Mouse (Mus musculus): Measurements from ENCODE around the gene Hykk. TPM values are rescaled to one million over a fixed set of nuclear protein-coding genes. Genes with fewer than 3 reads are reported as not detected.

Hykk gene
- polyA plus RNA-seq, 1 experiment, result 0.04 TPM

DNA sequence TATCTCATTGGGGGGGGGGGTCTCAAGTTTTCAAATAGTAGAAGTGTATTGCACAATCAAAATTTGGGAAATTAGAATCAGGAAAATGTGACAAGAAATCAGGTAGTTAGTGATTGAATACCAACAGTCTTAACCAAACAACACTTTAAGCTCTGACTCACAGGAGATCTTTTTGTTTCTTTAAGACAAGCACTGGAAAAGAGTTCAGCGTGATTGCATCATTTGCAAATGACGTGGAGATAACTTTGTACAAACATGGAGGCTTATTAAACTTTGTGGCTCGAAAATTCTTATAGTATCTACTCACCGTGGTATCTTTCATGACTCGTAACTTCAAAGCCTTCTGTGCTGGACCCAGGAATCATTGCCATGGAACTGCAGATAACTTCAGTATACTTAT, 7.6 kb upstream of the Hykk start:
- H3K36me3 ChIP-seq (ENCODE audit: control insufficient read depth, insufficient read depth), result peaks cover 45% of the 10 kb centered on the region
- peak overlapping the region; percentile 13 for H3K4me2 ChIP-seq (ENCODE audit: low read depth)
- H3K27me3 ChIP-seq (ENCODE audit: control insufficient read depth, insufficient read depth, insufficient read length), result no peaks in the 10 kb centered on the region
- H3K79me2 ChIP-seq (ENCODE audit: control insufficient read depth, insufficient read depth), result no peaks in the 10 kb centered on the region
- TF ChIP-seq CEBPB (IDR thresholded peaks at IDR 0.05; ENCODE audit: insufficient read depth, poor library complexity, severe bottlenecking) (peak; percentile 77), E2F4 (IDR thresholded peaks at IDR 0.05; ENCODE audit: insufficient read depth) (no peak)
- no peak overlapping the region for H3K4me3 ChIP-seq
- no peak overlapping the region for H3ac ChIP-seq (ENCODE audit: control insufficient read depth, insufficient read length)

DNA sequence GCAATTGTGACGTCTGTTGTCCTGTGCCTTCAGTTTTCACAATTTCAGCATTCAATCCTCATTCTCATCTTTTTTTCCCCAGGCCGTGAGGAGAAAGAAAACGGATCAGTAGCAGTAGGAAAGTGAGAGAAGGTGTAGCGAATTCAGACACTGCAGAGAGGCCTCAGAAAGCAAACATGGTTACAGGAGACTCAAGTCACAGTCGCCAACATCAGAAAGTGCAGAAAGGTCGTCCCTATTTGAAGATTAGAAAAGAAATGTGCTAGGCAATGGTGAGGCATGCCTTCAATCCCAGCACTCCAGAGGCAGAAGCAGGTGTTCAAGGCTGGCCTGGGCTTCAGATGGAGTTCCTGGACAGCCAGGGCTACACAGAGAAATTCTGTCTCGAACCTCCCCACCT, 1.5 kb upstream of the Hykk start:
- Histone ChIP-seq H3K27me3 (ENCODE audit: control insufficient read depth, insufficient read depth, insufficient read length) (no peaks in the 10 kb centered on the region), H3K4me3 (no peak overlapping the region)
- TF ChIP-seq MAX (IDR thresholded peaks at IDR 0.05; ENCODE audit: low read depth) (no peak), TCF3 (IDR thresholded peaks at IDR 0.05; ENCODE audit: insufficient read length, low read depth) (no peak), MYOG (IDR thresholded peaks at IDR 0.05; ENCODE audit: control insufficient read depth in 1 of 3, insufficient read depth in 1 of 3, insufficient read length in 2 of 3, low read depth in 2 of 3) (no peak), REST (IDR thresholded peaks at IDR 0.05; ENCODE audit: insufficient read depth, insufficient read length) (no peak), CEBPB (IDR thresholded peaks at IDR 0.05; ENCODE audit: insufficient read depth, poor library complexity, severe bottlenecking) (no peak), POLR2A (IDR thresholded peaks at IDR 0.05; ENCODE audit: insufficient read length, low read depth) (no peak), MYOD1 (IDR thresholded peaks at IDR 0.05; ENCODE audit: control insufficient read depth in 1 of 3, insufficient read length in 2 of 3, low read depth in 2 of 3) (no peak), SRF (IDR thresholded peaks at IDR 0.05; ENCODE audit: control insufficient read depth, insufficient read length, low read depth) (no peak), E2F4 (IDR thresholded peaks at IDR 0.05; ENCODE audit: insufficient read depth) (no peak), POLR2AphosphoS2 (IDR thresholded peaks at IDR 0.05; ENCODE audit: insufficient read length, low read depth) (no peak), TCF12 (IDR thresholded peaks at IDR 0.05; ENCODE audit: insufficient read depth, poor library complexity, severe bottlenecking) (no peak), USF1 (IDR thresholded peaks at IDR 0.05; ENCODE audit: low read depth) (no peak)

GRCm38 (mm10) chr9:54916401-54916800, 682 bp upstream of the Hykk start:
- TF ChIP-seq E2F4 (IDR thresholded peaks at IDR 0.05; ENCODE audit: insufficient read depth) (no peak), MYOG (IDR thresholded peaks at IDR 0.05; ENCODE audit: control insufficient read depth in 1 of 3, insufficient read depth in 1 of 3, insufficient read length in 2 of 3, low read depth in 2 of 3) (no peak), TCF3 (IDR thresholded peaks at IDR 0.05; ENCODE audit: insufficient read length, low read depth) (no peak), MAX (IDR thresholded peaks at IDR 0.05; ENCODE audit: low read depth) (no peak), POLR2A (IDR thresholded peaks at IDR 0.05; ENCODE audit: insufficient read length, low read depth) (no peak), POLR2AphosphoS2 (IDR thresholded peaks at IDR 0.05; ENCODE audit: insufficient read length, low read depth) (no peak), SRF (IDR thresholded peaks at IDR 0.05; ENCODE audit: control insufficient read depth, insufficient read length, low read depth) (no peak), USF1 (IDR thresholded peaks at IDR 0.05; ENCODE audit: low read depth) (no peak), MYOD1 (IDR thresholded peaks at IDR 0.05; ENCODE audit: control insufficient read depth in 1 of 3, insufficient read length in 2 of 3, low read depth in 2 of 3) (no peak), TCF12 (IDR thresholded peaks at IDR 0.05; ENCODE audit: insufficient read depth, poor library complexity, severe bottlenecking) (no peak), CEBPB (IDR thresholded peaks at IDR 0.05; ENCODE audit: insufficient read depth, poor library complexity, severe bottlenecking) (no peak), REST (IDR thresholded peaks at IDR 0.05; ENCODE audit: insufficient read depth, insufficient read length) (no peak)
- Histone ChIP-seq H3K4me2 (ENCODE audit: low read depth) (no peak overlapping the region), H3K36me3 (ENCODE audit: control insufficient read depth, insufficient read depth) (peaks cover 6% of the 10 kb centered on the region), H3K79me2 (ENCODE audit: control insufficient read depth, insufficient read depth) (no peaks in the 10 kb centered on the region), H3ac (ENCODE audit: control insufficient read depth, insufficient read length) (no peak overlapping the region), H3K27me3 (ENCODE audit: control insufficient read depth, insufficient read depth, insufficient read length) (no peaks in the 10 kb centered on the region), H3K4me3 (no peak overlapping the region)

More for the DNA sequence above, 1.5 kb upstream of the Hykk start:
- Histone ChIP-seq H3ac (ENCODE audit: control insufficient read depth, insufficient read length) (no peak overlapping the region), H3K4me2 (ENCODE audit: low read depth) (no peak overlapping the region), H3K79me2 (ENCODE audit: control insufficient read depth, insufficient read depth) (no peaks in the 10 kb centered on the region), H3K36me3 (ENCODE audit: control insufficient read depth, insufficient read depth) (peaks cover 13% of the 10 kb centered on the region)

GRCm38 (mm10) chr9:54918191-54918590, 1.1 kb downstream of the Hykk start:
- Histone ChIP-seq H3K4me2 (ENCODE audit: low read depth) (no peak overlapping the region), H3K79me2 (ENCODE audit: control insufficient read depth, insufficient read depth) (no peaks in the 10 kb centered on the region), H3K36me3 (ENCODE audit: control insufficient read depth, insufficient read depth) (no peaks in the 10 kb centered on the region), H3K27me3 (ENCODE audit: control insufficient read depth, insufficient read depth, insufficient read length) (no peaks in the 10 kb centered on the region), H3K4me3 (no peak overlapping the region), H3ac (ENCODE audit: control insufficient read depth, insufficient read length) (no peak overlapping the region)
- TF ChIP-seq MAX (IDR thresholded peaks at IDR 0.05; ENCODE audit: low read depth) (no peak), MYOG (IDR thresholded peaks at IDR 0.05; ENCODE audit: control insufficient read depth in 1 of 3, insufficient read depth in 1 of 3, insufficient read length in 2 of 3, low read depth in 2 of 3) (no peak), E2F4 (IDR thresholded peaks at IDR 0.05; ENCODE audit: insufficient read depth) (no peak), CEBPB (IDR thresholded peaks at IDR 0.05; ENCODE audit: insufficient read depth, poor library complexity, severe bottlenecking) (no peak), USF1 (IDR thresholded peaks at IDR 0.05; ENCODE audit: low read depth) (no peak), POLR2AphosphoS2 (IDR thresholded peaks at IDR 0.05; ENCODE audit: insufficient read length, low read depth) (no peak), SRF (IDR thresholded peaks at IDR 0.05; ENCODE audit: control insufficient read depth, insufficient read length, low read depth) (no peak), TCF3 (IDR thresholded peaks at IDR 0.05; ENCODE audit: insufficient read length, low read depth) (no peak), MYOD1 (IDR thresholded peaks at IDR 0.05; ENCODE audit: control insufficient read depth in 1 of 3, insufficient read length in 2 of 3, low read depth in 2 of 3) (no peak), REST (IDR thresholded peaks at IDR 0.05; ENCODE audit: insufficient read depth, insufficient read length) (no peak), POLR2A (IDR thresholded peaks at IDR 0.05; ENCODE audit: insufficient read length, low read depth) (no peak), TCF12 (IDR thresholded peaks at IDR 0.05; ENCODE audit: insufficient read depth, poor library complexity, severe bottlenecking) (no peak)

DNA sequence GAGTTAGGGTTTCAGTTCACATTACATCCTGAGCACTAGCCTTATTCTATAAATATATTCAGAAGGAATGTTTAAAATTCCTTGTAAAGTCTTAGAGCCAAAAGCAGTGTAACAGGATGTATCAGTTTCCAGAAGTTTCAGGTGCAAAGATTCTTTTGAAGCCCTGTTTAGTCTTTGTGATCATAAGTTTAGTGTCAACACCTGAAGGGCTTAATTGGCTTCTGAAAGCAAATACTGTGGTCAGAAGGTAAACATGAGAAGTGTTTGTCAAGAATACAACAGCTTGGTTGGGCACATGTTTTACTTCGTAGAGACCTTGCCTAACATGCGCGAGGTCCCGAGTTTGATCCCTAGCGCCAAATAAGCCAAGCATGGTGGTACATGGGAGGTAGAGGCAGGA, 1.7 kb downstream of the Hykk start:
- no peak overlapping the region for H3K4me2 ChIP-seq (ENCODE audit: low read depth)
- no peaks in the 10 kb centered on the region for H3K79me2 ChIP-seq (ENCODE audit: control insufficient read depth, insufficient read depth)
- no peaks in the 10 kb centered on the region for H3K36me3 ChIP-seq (ENCODE audit: control insufficient read depth, insufficient read depth)
- no peak for TF ChIP-seq CEBPB (IDR thresholded peaks at IDR 0.05; ENCODE audit: insufficient read depth, poor library complexity, severe bottlenecking)
- TF ChIP-seq TCF3 (IDR thresholded peaks at IDR 0.05; ENCODE audit: insufficient read length, low read depth), result no peak
- no peaks in the 10 kb centered on the region for H3K27me3 ChIP-seq (ENCODE audit: control insufficient read depth, insufficient read depth, insufficient read length)
- H3K4me3 ChIP-seq, result no peak overlapping the region
- H3ac ChIP-seq (ENCODE audit: control insufficient read depth, insufficient read length), result no peak overlapping the region

Data from myocyte (in vitro differentiated cells).